Mouse (Mus musculus) neural tube, embryonic 10.5 days (tissue): Measurements from ENCODE around the gene Rab10.
"Not testable (repeated sequence)": the region's sequence is repeated elsewhere in the genome, so short reads cannot be mapped to it uniquely, and the experiment has no call there.

Experiments
- DNase-seq: peaks from one replicate; pipeline ENCODE4 v3.0.0-alpha.2; 2017; ENCODE audit warnings: low spot score; ENCODE audit errors: extremely low spot score

Rab10 gene

DNA sequence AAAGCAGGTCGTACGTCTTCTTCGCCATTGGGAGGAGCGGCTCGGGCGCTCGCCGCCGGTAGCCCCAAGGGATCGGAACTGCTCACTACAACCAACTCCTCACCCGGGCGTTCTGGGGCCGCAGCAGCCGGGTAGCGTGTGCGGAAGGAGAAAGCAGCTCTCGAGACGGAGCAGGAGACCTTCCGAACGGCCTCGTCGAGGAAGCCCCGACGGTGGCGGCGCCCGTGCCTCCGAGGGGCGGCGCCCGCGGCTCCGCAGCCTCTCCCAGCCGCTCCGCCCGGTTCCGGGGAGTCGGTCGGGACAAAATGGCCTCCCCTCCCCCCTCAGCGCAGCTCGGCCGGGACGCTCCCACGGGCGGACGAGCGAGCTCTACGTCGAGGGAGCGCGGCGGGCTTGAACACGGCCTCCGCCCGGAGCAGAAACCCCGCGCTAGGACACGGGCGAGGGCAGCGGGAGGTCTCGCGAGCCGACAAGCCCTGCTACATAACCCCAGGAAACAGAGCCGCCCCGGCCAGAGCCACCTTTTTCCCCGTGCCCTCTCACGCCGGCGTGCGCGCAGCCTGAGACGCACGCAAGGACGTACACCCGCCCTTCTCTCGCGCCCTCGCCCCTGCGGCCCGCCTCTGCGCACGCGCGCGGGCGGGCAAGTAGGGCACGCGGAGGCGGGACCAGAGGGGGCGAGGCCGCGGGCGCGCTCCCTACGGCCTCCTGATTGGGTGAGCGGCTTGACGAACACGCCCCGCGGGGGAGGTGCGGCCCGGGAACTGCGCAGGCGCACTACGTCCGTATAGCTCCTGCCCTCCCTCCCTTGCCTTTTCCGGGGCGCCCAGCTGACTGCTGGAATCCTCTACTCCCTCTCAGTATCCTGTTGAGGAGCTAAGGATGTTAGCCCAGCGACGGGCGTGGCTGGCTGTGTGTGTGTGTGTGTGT, at the start of gene Rab10:
Gene Rab10 (minus strand): TSS at position 579 of the 930 bp plus-strand sequence.
- DNase-seq: peak; percentile 95

DNA sequence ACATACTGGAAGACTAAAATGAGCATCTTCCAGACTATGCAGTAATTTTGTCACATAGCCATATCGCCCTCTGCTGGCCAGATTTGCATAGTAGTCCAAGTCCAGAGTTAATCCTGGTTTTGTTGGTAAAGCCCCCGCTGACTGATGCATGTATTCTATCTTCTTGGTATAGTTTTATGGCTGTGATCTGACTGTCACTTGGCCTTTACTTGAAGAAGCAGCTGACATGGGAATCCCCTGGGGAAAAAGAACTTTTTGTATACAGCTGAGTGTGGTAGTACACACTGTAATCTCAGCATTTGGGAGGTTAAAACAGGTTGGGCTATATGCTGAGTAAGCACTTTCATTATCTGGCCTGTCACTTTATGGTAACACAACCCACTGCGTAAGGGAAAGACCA, 49.5 kb upstream of the Rab10 start:
- DNase-seq: peak; percentile 64

DNA sequence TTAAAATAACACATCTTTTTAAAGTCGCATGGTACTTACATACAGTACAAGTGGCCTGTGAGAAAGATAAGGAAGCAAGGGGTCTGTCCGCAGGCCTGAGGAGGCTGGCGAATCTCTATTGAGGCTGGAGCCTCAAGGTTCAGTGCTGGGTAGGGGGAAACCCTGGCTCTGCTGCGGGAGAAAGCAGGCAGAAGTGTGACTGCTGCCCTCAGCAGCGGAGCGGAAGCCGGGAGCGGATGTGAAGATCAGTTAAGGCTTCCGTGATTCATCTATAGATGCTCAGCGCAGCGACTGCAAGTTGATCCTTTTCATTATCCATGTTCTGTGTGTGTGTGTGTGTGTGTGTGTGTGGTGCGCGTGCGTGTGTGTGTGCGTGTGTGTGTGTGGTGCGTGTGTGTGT, 47.1 kb upstream of the Rab10 start:
- DNase-seq: no peak

DNA sequence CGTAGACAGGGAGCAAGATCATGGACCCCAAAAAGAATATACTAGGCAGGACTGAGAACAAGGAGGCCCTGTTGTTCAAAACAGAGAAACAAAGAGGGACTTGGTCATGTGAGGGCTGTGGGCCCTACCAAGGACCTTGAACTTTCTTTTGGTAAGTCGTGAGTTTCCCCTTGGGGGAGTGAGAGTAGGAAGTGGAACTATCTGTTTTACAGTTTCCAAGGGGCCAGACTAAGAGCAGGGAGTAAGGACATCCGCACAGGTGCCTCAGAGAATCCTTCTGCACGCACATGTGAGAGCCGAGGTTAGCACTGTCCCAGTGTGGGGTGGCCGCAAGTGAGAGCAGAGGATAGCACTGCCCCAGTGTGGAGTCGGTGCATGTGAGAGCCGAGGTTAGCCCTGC, 45.3 kb upstream of the Rab10 start:
- DNase-seq: no peak

DNA sequence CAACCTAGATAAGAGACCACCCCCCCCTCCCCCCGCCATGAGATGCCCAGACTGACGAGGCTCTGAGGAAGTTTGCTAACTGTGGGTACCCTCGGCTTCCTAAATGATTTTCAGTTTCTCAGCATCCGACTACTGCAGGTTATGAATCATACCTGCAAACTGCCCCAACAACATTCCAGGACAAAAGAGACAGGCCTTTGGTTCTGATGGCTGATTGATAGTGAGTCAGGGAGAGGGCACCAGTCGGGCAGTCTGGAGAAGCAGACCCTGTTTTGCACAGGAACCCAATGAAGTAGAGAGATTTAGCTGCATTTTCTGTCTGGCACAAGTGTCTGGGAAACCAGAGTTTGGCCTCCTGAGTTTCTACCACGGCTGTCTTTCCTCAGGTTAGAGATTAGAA, 42.4 kb upstream of the Rab10 start:
- no peak for DNase-seq

DNA sequence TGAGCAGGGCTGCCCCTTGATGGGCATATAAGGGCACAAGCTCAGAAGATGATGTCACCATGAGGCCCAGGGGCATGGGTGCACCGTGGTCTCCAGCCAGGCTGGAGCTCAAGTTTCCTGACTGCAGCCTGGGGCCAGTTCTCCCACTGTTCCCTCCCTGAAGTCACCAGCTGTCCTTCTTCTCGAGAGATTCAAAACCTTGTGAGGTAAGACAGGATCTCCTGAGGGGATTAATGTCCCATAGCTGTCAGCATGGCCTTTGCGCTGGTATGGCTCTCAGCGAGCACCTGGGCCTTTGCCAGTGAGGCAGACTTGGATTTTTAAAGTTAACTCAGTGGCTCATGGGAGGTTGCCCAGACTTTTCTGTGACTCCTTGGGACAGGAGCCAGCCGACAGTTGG, 40.4 kb upstream of the Rab10 start:
- DNase-seq: no peak

DNA sequence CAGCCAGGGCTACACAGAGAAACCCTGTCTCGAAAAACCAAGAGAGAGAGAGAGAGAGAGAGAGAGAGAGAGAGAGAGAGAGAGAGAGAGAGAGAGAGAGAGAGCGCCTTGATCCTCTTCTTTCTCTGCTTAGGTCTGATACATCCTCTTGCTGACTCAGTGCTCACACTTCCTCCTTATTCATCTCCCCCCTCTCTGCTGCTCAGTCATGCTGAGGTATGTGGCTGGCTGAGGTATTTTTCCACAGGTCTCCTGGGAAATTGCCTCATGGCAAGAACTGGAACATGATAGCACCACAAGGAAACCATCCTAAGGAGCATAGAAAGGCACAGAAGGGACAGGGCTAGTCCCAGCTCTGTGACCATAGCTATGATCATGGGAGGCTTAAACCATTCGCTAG, 39.6 kb upstream of the Rab10 start:
- no peak for DNase-seq

DNA sequence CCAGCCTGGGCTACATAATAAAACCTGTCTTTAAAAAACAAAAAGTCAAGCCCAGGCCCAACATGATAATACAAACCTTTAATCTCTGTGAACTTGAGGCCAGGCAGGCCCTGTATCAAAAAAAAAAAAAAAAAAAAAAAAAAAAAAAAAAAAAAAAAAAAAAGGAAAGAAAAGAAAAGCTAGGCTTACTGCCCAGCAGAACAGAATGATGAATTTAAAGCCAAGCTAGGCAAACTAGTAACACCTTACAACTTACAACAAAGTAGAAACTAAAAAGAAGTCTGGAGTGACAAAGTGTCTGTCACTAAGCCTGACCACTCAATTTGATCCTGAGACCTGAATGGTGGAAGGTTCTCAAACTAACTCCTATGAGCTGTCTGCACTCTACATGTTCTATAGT, 37.9 kb upstream of the Rab10 start:
- no peak for DNase-seq

DNA sequence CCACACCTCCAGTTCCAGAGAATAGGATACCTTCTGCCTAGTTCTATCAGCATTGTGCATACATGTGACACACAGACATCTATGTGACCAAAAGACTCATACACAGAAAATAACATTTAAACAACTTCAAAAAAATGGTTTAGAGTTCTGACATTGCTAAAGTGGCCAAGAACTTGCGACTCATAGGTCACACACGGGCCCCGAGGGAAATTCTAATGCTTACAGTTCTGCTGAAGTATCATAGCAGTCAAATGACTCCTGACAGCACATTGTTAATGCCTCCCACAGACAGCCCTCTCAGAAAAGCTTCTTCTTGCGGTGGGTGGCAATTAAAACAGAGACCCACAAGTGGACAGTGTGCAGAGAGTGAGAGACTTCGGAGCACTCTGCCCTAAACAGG, 35.3 kb upstream of the Rab10 start:
- DNase-seq: no peak

DNA sequence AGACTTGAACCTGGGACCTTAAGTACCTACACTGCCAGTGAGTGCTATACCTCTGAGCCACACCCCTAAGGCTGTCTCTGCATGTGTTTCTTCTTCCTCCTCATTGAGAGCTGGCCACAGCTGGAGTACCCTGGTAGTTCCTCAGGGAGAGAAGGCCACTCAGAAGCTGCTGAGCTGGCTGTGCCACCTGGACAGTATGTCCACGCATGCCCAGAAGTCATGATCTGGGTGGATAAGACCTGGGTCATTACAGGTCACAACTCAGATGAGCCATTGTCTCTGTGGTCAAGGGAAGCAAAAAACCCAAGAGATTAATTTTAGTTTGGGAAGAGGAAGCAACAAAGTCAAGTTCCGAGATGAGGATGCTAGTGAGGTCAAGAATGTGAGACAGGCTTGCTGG, 34.4 kb upstream of the Rab10 start:
- no peak for DNase-seq

DNA sequence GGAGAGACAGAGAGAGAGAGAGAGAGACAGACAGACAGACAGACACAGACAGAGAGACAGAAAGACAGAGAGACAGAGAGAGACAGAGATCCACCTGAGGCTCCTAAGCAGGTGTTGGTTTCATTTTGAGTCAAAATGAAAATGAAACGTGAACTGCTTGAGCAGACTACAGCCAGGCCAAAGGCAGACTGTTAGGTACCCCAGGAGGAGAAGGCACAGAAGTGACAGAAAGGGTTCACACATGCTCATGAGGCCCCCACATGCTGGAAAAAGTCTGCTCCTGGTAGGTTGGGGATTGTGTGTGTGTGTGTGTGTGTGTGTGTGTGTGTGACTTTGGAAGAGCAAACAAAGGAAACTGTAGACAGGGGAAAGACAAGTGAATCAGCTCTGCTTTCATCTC, 29.2 kb upstream of the Rab10 start:
- DNase-seq: no peak

DNA sequence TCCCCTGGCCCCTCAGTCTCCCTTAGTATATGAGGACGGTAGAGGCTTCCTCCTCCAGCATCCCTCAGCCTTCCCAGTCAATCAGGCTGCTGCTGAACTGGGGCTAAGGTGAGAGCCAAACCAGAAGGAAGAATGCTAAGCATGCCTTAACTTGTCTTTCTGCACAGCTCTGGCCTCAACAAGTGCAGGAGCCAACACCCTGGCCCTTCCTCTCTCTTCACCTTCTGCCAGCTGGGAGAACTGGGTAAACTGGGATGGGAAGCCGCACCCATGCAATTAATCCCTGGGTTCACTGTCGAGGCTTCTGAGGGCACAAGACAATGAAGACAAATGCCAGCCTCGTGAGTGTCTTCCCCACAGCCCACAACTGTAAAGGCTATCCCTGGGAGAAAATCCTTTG, 19.9 kb upstream of the Rab10 start:
- no peak for DNase-seq

DNA sequence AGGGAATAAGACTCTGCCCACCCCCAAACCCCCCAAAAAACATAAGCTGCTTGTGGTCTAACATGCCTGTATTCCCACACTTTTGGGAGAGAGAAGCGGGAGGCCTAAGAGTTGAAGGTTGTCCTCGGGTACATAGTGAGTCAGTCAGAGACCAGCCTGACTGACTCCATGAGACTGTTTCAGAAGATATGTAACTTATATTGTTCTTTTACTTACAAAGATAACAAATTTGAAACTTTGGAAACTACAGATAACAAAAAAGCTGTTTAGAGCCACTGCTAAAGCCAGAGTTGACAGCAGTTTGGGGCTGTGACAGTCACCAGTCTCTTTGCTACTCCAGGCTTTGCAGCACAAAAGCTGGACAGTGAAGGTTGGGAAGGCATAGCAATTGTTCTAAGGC, 15.5 kb upstream of the Rab10 start:
- no peak for DNase-seq

DNA sequence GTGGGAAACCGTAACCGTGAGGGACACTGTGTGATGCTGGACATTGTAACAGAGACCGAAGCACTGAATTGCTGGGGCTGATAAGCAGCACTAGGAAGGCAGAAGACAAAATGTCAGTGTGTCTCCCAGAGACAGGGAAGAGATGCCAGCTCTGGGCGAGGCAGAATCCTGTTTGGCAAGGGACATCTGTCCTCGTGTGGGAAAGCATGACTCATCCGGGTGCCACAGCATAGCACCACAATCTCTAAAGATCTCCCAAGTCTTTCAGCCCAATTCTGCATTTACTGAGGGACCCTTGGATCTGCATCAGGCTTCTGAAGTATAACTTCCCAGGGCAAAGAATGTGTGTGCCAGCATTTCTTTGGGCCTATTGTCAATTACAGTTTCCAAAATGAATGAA, 13.5 kb upstream of the Rab10 start:
- no peak for DNase-seq

DNA sequence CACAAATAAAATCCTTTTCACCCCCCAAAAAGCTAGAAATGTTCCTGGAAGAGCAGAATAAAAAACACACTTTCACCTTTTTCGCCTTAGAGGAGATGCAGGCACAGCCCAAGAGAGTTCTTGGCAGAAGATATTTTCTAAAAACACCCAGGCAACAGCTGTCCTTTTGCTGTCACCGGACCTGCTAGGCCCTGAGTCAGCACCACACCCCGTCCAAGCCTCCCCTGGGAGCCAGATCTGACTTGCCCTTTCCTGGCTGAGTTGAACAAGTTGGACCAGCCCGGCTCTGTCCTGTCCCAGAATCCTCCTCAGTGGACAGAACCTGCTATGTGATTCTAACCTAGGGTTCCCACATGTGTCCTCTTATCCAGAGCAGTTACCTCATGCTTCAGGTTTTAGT, 9.6 kb upstream of the Rab10 start:
- DNase-seq: no peak

DNA sequence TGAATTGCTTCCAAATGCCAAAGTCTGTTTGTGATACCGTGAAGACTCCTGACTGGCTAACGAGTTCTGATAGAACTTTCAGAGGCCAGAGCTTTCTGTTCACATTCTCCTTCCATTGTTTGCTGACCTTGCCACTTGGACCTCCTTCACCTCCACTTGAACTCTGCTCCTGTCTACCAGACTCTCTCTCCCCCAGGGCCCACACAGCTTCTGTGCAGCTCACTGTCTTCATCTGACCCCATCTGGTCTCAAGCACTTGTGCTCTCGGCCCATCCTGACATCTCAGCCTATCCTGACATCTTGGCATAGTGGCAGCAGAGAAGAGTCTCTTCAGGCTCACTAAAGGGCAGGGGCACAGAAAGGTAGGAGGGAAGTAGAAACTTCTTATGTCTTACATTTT, 7.2 kb upstream of the Rab10 start:
- DNase-seq: no peak

DNA sequence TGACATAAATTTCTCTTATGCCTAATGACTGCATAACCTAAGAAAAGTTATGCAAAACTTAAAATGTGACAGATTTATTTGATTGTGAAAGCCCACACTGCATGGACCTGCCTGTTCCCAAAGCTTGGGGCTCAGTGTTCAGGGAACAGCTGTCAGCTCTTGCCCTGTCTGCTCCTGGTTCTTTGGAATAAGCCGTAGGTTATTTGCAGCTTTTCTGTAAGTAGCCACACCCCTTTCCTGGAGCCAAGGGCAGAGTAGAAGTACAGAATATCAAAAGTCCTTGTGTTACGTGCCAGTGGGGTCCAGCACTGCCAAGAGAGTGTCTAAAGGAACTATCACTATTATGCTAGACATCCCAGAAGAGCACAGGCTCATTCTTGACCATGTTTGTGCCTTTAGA, 6.3 kb upstream of the Rab10 start:
- no peak for DNase-seq

DNA sequence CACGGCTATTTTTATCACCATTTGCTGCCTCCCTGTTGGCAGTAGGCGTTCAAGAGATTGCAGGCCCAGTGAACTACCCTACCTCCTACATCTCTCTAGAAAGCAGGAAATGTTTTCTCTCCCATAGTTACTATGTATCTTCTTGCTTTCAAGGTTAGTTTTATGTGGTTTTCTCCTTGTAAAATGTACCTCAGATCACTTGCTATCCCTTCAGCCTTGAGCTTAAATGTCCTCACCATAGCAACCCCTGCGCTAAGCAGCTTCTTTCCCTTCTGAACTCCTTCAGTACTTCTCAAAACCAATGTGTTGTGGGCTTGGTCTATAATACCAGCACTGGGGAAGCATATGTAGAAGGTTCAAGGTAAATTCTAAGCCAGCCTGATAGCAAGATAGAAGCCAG, 3.1 kb upstream of the Rab10 start:
- DNase-seq: no peak

DNA sequence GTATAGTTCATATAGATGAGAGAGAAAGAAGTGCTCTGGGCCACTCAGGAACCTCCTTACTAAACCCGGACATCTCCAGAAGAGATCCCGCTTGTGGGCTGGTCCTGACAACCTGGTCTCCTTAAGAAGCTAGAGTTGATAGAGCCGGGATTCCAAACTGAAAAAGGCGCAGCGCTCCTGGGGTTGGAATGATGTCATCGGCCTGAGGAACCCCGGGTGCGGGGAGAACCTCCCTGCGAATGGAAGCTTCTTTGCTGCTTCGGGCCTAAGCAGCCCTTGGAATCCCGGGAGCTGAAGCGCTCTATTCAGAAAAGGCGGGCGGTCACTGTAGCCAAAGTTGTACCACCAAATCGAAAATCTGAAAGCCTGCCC, 538 bp upstream of the Rab10 start:
- DNase-seq: no peak

DNA sequence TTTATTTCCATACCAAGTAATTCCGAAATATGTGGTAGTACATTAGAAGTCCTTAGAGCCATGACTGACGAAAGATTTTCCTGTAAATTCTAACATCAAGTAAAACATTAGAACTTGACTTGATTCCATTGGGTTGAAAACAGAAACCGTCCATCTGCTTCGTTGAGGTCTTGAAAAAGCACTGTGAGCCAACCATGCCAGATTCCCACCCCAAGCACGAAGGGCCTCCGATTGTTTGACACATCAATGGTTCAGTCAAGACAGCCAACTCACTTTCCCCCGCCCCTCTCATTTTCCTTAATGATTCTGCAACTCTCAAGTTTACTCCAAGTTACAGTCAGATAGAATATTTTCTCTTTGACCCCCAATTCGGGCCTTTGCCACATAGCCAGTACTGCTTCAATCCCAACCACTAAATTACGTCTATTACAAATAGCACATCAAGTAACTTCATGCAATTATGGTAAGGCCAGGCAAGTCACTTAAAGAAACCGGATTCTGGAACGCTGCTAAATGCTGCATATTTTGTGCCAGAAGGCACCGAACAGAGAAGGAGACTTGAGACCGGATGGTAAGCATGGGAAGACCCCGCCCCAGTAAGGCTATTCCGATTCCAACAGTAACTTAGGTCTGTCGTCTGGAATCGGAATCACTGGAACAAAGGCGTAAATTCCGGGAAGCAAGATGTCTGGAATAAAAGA, 1.1 kb downstream of the Rab10 start:
- DNase-seq: peak; percentile 22

DNA sequence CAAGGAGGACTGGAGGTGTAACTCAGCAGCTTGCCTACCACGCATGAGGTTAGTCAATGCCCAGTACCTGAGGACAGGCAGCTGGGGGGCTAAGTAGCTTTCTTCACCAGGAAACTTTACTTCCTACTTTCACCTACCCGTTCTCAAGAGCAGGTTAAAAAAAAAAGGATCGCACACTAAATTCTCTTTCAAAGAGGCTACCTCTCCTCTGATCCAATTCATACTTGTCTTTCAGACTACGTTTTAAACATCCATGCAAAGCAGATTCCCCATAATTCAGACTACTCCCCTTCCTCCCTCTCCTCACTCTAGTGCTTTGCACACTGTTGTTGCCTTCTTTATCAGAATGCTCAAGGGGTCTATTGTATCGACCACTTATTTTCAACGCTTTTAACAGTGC, 2.2 kb downstream of the Rab10 start:
- no peak for DNase-seq

DNA sequence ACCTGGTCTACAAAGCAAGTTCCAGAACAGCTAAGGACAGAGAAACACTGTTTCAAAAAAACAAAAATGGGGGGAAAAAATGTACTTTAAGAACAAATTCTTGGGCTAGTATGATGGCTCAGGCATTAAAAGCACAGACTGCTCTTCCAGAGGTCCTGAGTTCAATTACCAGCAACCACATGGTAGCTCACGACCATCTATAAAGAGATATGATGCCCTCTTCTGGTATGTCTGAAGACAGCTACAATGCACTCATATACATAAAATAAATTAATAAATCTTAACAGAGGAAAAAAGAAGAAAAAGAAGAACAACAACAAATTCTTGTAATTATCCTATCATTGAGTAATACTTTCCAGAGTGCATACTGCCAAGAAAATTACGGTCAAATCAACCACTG, 4.5 kb downstream of the Rab10 start:
- DNase-seq: no peak

DNA sequence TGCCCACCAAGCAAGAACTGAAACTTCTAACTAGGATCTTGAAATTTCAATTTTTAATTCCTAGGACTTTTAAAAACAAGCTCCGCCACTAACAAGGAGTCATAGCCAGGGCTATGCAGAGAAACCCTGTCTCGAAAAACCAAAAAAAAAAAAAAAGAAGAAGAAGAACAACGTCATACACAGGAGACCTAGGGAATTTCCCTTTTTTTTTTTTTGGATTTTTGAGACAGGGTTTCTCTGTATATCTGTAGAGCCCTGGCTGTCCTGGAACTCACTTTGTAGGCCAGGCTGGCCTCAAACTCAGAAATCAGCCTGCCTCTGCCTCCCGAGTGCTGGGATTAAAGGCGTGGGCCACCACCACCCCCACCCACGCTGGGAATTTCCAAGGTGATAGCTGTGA, 12.1 kb downstream of the Rab10 start:
- DNase-seq: not testable (repeated sequence)
